Mouse (Mus musculus) heart, adult 2 months (tissue): ENCODE data around the gene Padi2.

Experiments used
- CTCF ChIP-seq: fragments of 200-600 bp; IDR thresholded peaks from 2 replicates; pipeline ENCODE4 v1.8.1; 2022; ENCODE audit warnings: antibody characterized with exemption, mild to moderate bottlenecking, moderate library complexity
- EP300 ChIP-seq: fragments of 200-500 bp; IDR thresholded peaks from 2 replicates; pipeline ENCODE4 v1.6.1; 2011; ENCODE audit warnings: low read depth, low read length, control low read depth; ENCODE audit not compliant: insufficient read depth
- POLR2A ChIP-seq: fragments of 200-500 bp; IDR thresholded peaks from 2 replicates; pipeline ENCODE4 v1.6.1; 2011; ENCODE audit warnings: mild to moderate bottlenecking, low read depth, low read length, control low read depth; ENCODE audit not compliant: insufficient read depth

DNA sequence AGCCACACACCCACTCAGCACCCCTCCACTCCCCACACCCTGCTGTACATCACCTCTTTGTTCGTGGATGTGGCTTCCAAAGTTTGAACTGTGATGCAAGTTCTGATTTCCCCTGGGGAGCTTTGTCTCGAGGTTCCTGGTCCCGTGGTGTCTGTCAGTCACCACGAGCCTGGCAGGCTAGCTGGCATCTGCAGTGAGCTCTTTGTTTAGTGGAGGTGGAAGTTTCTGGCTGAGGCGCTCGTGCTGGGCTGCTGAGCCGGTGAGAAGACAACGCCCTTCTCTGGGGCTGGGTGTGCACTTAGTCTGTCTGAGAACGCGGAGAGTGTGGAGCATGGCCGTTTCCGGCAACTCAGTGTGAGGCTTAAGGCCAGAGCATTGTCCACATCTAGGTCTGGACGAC lies 65.5 kb downstream of the Padi2 start:
- TF ChIP-seq CTCF (no peak), EP300 (no peak), POLR2A (no peak)
